31 mouse cellular contexts compared by ENCODE assay signal in the genomic region with DNA sequence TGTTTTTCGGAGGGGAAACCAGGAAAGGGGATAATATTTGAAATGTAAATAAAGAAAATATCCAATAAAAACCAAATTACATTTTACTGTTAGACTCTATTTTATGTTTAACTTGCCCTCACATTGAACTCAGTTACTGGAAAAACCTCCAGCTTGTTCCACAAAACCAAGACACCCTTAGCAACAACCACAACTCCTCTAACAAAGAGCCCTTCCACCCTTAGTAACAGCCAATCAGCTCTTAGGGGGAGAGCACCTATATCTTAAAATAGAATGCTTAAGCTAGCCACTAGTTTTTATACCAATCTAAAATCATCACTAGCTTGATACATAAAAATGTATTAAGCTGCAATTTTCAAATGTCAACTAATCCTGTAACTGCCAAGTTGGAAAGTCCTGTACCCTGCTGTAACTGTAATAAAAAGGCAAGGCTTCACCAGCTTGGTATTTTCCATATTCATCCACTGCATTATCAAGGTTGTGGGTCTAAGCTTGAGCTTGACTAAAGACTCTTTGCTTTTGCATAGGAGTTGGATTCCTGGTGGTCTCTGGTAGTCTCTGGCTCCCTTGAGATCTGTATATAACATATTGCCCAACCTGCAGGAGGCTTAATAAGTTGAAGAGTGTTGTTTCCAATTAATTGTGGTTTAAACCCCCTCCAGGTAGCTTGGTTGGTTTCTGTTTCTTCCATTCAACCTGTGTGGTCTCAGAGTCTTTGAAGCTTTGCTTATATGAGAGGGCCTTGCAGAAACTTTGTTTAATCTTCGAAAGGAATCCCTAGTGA.
DNase-seq lines count a peak whose midpoint lies in the region; ATAC-seq and TF ChIP-seq lines count a peak whose summit lies in the region.
"Had no signal": no experiment of that assay in that cellular context is flagged by ENCODE, and none has a peak within 500 bp of the region (broad histone marks: within the 10 kb centered on the region; RNA-seq: fewer than 3 reads in every experiment).

No protein-coding gene starts in this region.

- H3K27ac ChIP-seq in kidney, postnatal 0 days, result no peak overlapping the region
- H3K27ac ChIP-seq in embryonic facial prominence, embryonic 14.5 days (replicated peaks; ENCODE audit: low read depth, low read length), result no peak overlapping the region
- H3K27ac ChIP-seq in midbrain, embryonic 13.5 days, result no peak overlapping the region
- H3K27ac ChIP-seq: embryonic facial prominence, embryonic 13.5 days; forebrain, embryonic 10.5 days; forebrain, embryonic 13.5 days; gastrocnemius, adult 2 months; heart, embryonic 15.5 days; hindbrain, embryonic 10.5 days; hindbrain, embryonic 13.5 days; intestine, embryonic 15.5 days had no signal

- H3K9me3 ChIP-seq in kidney, postnatal 0 days (replicated peaks; ENCODE audit: low read length), result no peaks in the 10 kb centered on the region
- 0 out of 2 replicates have a peak, but pooled peaks cover 11% of the 10 kb centered on the region for H3K9me3 ChIP-seq in embryonic facial prominence, embryonic 14.5 days (ENCODE audit: control insufficient read depth, low read length)
- 0 out of 2 replicates have a peak, but pooled peaks cover 5% of the 10 kb centered on the region for H3K9me3 ChIP-seq in midbrain, embryonic 13.5 days
- H3K9me3 ChIP-seq: G1E; heart, embryonic 15.5 days; hindbrain, embryonic 13.5 days; intestine, embryonic 15.5 days had no signal

- no peaks in the 10 kb centered on the region for H3K27me3 ChIP-seq in kidney, postnatal 0 days (ENCODE audit: insufficient read depth, low read length)
- H3K27me3 ChIP-seq in embryonic facial prominence, embryonic 14.5 days (replicated peaks; ENCODE audit: control insufficient read depth, insufficient read depth, low read length), result no peaks in the 10 kb centered on the region
- no peaks in the 10 kb centered on the region for H3K27me3 ChIP-seq in midbrain, embryonic 13.5 days
- H3K27me3 ChIP-seq: embryonic facial prominence, embryonic 13.5 days; forebrain, embryonic 13.5 days; heart, embryonic 12.5 days; heart, embryonic 15.5 days; hindbrain, embryonic 13.5 days; intestine, embryonic 15.5 days; Patski had no signal

- no peaks in the 10 kb centered on the region for H3K36me3 ChIP-seq in kidney, postnatal 0 days (ENCODE audit: insufficient read depth, low read length)
- H3K36me3 ChIP-seq in embryonic facial prominence, embryonic 14.5 days (ENCODE audit: control insufficient read depth, insufficient read depth, low read length), result no peaks in the 10 kb centered on the region
- H3K36me3 ChIP-seq in midbrain, embryonic 13.5 days, result no peaks in the 10 kb centered on the region
- H3K36me3 ChIP-seq: embryonic facial prominence, embryonic 13.5 days; forebrain, embryonic 10.5 days; G1E; heart, embryonic 12.5 days; heart, embryonic 15.5 days; hindbrain, embryonic 10.5 days; hindbrain, embryonic 13.5 days; intestine, embryonic 15.5 days had no signal

- no peak overlapping the region for H3K4me2 ChIP-seq in kidney, postnatal 0 days (ENCODE audit: low read length)
- H3K4me2 ChIP-seq in embryonic facial prominence, embryonic 14.5 days (ENCODE audit: low read depth, low read length), result no peak overlapping the region
- H3K4me2 ChIP-seq in midbrain, embryonic 13.5 days (replicated peaks), result no peak overlapping the region
- H3K4me2 ChIP-seq: embryonic facial prominence, embryonic 13.5 days; forebrain, embryonic 13.5 days; heart, embryonic 12.5 days; heart, embryonic 15.5 days; hindbrain, embryonic 13.5 days; intestine, embryonic 15.5 days had no signal

- no peak for TF ChIP-seq CTCF in kidney, postnatal 0 days (IDR thresholded peaks at IDR 0.05; ENCODE audit: low read depth)

- 63% methylated on average over 2 of the region's 2 CpGs for WGBS in kidney, postnatal 0 days
- 56% methylated on average over 2 of the region's 2 CpGs for WGBS in embryonic facial prominence, embryonic 14.5 days
- 85% methylated on average over 2 of the region's 2 CpGs for WGBS in midbrain, embryonic 13.5 days

- intact Hi-C loops in gastrocnemius, postnatal 14 days (cut with DNase I; ENCODE audit: low total_unique reads), result no loop called here

- H3K9ac ChIP-seq in kidney, postnatal 0 days (ENCODE audit: low read depth, low read length), result no peak overlapping the region
- no peak overlapping the region for H3K9ac ChIP-seq in embryonic facial prominence, embryonic 14.5 days (ENCODE audit: low read depth, low read length)
- H3K9ac ChIP-seq in midbrain, embryonic 13.5 days (replicated peaks), result no peak overlapping the region
- H3K9ac ChIP-seq: embryonic facial prominence, embryonic 13.5 days; forebrain, embryonic 13.5 days; heart, embryonic 12.5 days; heart, embryonic 15.5 days; hindbrain, embryonic 13.5 days; intestine, embryonic 15.5 days had no signal

- no peaks in the 10 kb centered on the region for H3K4me1 ChIP-seq in kidney, postnatal 0 days (replicated peaks; ENCODE audit: insufficient read depth, low read length)
- no peaks in the 10 kb centered on the region for H3K4me1 ChIP-seq in embryonic facial prominence, embryonic 14.5 days (ENCODE audit: control insufficient read depth, insufficient read depth, low read length)
- no peaks in the 10 kb centered on the region for H3K4me1 ChIP-seq in midbrain, embryonic 13.5 days (replicated peaks)
- H3K4me1 ChIP-seq: embryonic facial prominence, embryonic 13.5 days; forebrain, embryonic 10.5 days; forebrain, embryonic 13.5 days; heart, embryonic 12.5 days; heart, embryonic 15.5 days; hindbrain, embryonic 10.5 days; hindbrain, embryonic 13.5 days; intestine, embryonic 15.5 days had no signal

- no peak overlapping the region for H3K4me3 ChIP-seq in kidney, postnatal 0 days (replicated peaks; ENCODE audit: low read depth, low read length)
- no peak overlapping the region for H3K4me3 ChIP-seq in embryonic facial prominence, embryonic 14.5 days (ENCODE audit: low read depth, low read length)
- H3K4me3 ChIP-seq in midbrain, embryonic 13.5 days (replicated peaks), result no peak overlapping the region
- H3K4me3 ChIP-seq: embryonic facial prominence, embryonic 13.5 days; forebrain, embryonic 10.5 days; forebrain, embryonic 13.5 days; gastrocnemius, adult 2 months; heart, embryonic 12.5 days; heart, embryonic 15.5 days; hindbrain, embryonic 10.5 days; hindbrain, embryonic 13.5 days; intestine, embryonic 15.5 days had no signal

- ATAC-seq in kidney, postnatal 0 days (replicated peaks; ENCODE audit: low FRiP score, low read depth), result no peak
- ATAC-seq in embryonic facial prominence, embryonic 14.5 days (ENCODE audit: low read depth), result no peak
- ATAC-seq in midbrain, embryonic 13.5 days, result no peak
- ATAC-seq: forebrain, embryonic 13.5 days; forebrain, embryonic 16.5 days; hindbrain, embryonic 16.5 days; intestine, embryonic 15.5 days; Patski had no signal

- DNase-seq in embryo, embryonic 10.5 days (ENCODE audit: low spot score), result peak; percentile 1
- DNase-seq in embryo, embryonic 10 days (ENCODE audit: low spot score), result no peak
- DNase-seq in kidney, postnatal 0 days (ENCODE audit: low spot score), result peak; percentile 2
- DNase-seq in kidney, adult 11 months, result no peak
- DNase-seq in embryonic facial prominence, embryonic 14.5 days (ENCODE audit: low spot score), result peak; percentile 53
- DNase-seq in yolk sac, embryonic 10.5 days (ENCODE audit: low spot score), result peak; percentile 6
- no peak for DNase-seq in gastrocnemius, postnatal 14 days
- DNase-seq: adrenal gland, postnatal 10 days; adrenal gland, postnatal 36 days; cerebellum, adult 11 months; cerebellum, adult 2 months; cerebellum, adult 9-11 months; cerebellum, postnatal 25 days; gastrocnemius, adult 2 months; gastrocnemius, postnatal 25 days; heart, adult 18-20 months; heart, postnatal 10 days; heart, postnatal 36 days had no signal

Comparison
In these comparisons a context has a peak if more than half of its experiments do, and no peak if none do; other contexts are left out.
1. DNase-seq: peak in embryo, embryonic 10.5 days (single experiment), kidney, postnatal 0 days (single experiment), embryonic facial prominence, embryonic 14.5 days (single experiment) and yolk sac, embryonic 10.5 days (single experiment); none in embryo, embryonic 10 days (single experiment), kidney, adult 11 months (single experiment) and gastrocnemius, postnatal 14 days (single experiment).